Mouse (Mus musculus) heart, embryonic 12.5 days (tissue): ENCODE results near the gene Snapc4. TPM values are rescaled to one million over a fixed set of nuclear protein-coding genes. Genes with fewer than 3 reads are reported as not detected.

Source experiments
- ATAC-seq: fragments of 200-750 bp; cut with Nextera tagmentation; 2 replicates; pipeline ENCODE4 v1.8.0; 2017; ENCODE audit warnings: moderate TSS enrichment, moderate library complexity; ENCODE audit not compliant: insufficient number of reproducible peaks, low FRiP score
- H3K27ac ChIP-seq: fragments of 300-500 bp; sonication (generic); 2 replicates; pipeline ENCODE4 v1.5.1; 2016; ENCODE audit warnings: mild to moderate bottlenecking, moderate library complexity; ENCODE audit not compliant: poor library complexity, severe bottlenecking
- H3K27me3 ChIP-seq: fragments of 300-500 bp; sonication (generic); replicated peaks from 2 replicates; pipeline ENCODE4 v1.6.1; 2016; ENCODE audit warnings: mild to moderate bottlenecking, moderate library complexity
- H3K36me3 ChIP-seq: fragments of 300-500 bp; sonication (generic); 2 replicates; pipeline ENCODE4 v1.6.1; 2016; ENCODE audit warnings: mild to moderate bottlenecking, moderate library complexity
- H3K4me1 ChIP-seq: fragments of 300-500 bp; sonication (generic); replicated peaks from 2 replicates; pipeline ENCODE4 v1.6.1; 2016; ENCODE audit warnings: mild to moderate bottlenecking
- H3K4me2 ChIP-seq: fragments of 300-500 bp; sonication (generic); 2 replicates; pipeline ENCODE4 v1.6.1; 2016; ENCODE audit warnings: mild to moderate bottlenecking, moderate library complexity
- H3K4me3 ChIP-seq: fragments of 300-500 bp; sonication (generic); 2 replicates; pipeline ENCODE4 v1.5.1; 2016; ENCODE audit warnings: mild to moderate bottlenecking
- H3K9ac ChIP-seq: fragments of 300-500 bp; sonication (generic); 2 replicates; pipeline ENCODE4 v1.6.1; 2016; ENCODE audit warnings: mild to moderate bottlenecking, moderate library complexity
- H3K9me3 ChIP-seq: fragments of 300-500 bp; sonication (generic); replicated peaks from 2 replicates; pipeline ENCODE4 v1.6.1; 2016; ENCODE audit warnings: mild to moderate bottlenecking, moderate library complexity
- WGBS: fragments of 180-500 bp; shearing (Covaris S2); methylation state at CpG from one replicate; pipeline ENCODE4 v1.1.7; 2016; 5-methylcytosine and 5-hydroxymethylcytosine counted together
- polyA plus RNA-seq: library from polyadenylated mRNA; unstranded; fragments of >200 nt; fragmentation: Nextera tagmentation; extraction: Ambion mirVana; gene quantifications from 2 replicates; pipeline ENCODE4 v1.2.1, GENCODE M21; 2016

Gene Snapc4
- polyA plus RNA-seq, 1 experiment from 2014 or later, result 20.4 TPM

- Histone ChIP-seq H3K36me3 (no peaks in the 10 kb centered on the region), H3K4me2 (no peak overlapping the region), H3K9me3 (no peaks in the 10 kb centered on the region), H3K9ac (no peak overlapping the region), H3K27me3 (no peaks in the 10 kb centered on the region), H3K27ac (peak overlapping the region; percentile 91; the same call in 1 of the 2 replicates), H3K4me1 (peaks cover 64% of the 10 kb centered on the region), H3K4me3 (no peak overlapping the region)
- ATAC-seq, result no peak
- WGBS, result 82% methylated on average over 1 of the region's 1 CpGs
Observed at GRCm38 (mm10) chr2:26313394-26313793, 67.1 kb downstream of the Snapc4 start.

- peaks cover 58% of the 10 kb centered on the region for H3K4me1 ChIP-seq
- 48% methylated on average over 2 of the region's 2 CpGs for whole genome bisulfite sequencing
- H3K4me2 ChIP-seq, result no peak overlapping the region
- H3K27me3 ChIP-seq, result no peaks in the 10 kb centered on the region
- no peaks in the 10 kb centered on the region for H3K9me3 ChIP-seq
- ATAC-seq, result no peak
- no peak overlapping the region for H3K4me3 ChIP-seq
- no peak overlapping the region for H3K9ac ChIP-seq
- no peaks in the 10 kb centered on the region for H3K36me3 ChIP-seq
- H3K27ac ChIP-seq, result no peak overlapping the region; the same call in 1 of the 2 replicates
Observed at GRCm38 (mm10) chr2:26312812-26313211, 67.6 kb downstream of the Snapc4 start.

Other genes starting within 250 kb of the Snapc4 start
- gene Lhx3, start 172.4 kb downstream of the Snapc4 start, polyA plus RNA-seq, result not detected in 2 replicates
- 15.6 and 15.9 TPM in 2 replicates for gene Qsox2, start 143.1 kb downstream of the Snapc4 start, polyA plus RNA-seq
- gene Ccdc187, start 86.1 kb downstream of the Snapc4 start, polyA plus RNA-seq, result 0.05 and 0.09 TPM in 2 replicates
- 38.0 and 39.9 TPM in 2 replicates for gene Gpsm1, start 65.1 kb downstream of the Snapc4 start, polyA plus RNA-seq
- 31.4 and 33.7 TPM in 2 replicates for gene Dnlz, start 28.5 kb downstream of the Snapc4 start, polyA plus RNA-seq
- 0.56 and 0.58 TPM in 2 replicates for gene Card9, start 19.7 kb downstream of the Snapc4 start, polyA plus RNA-seq
- gene Entr1, start 8.7 kb upstream of the Snapc4 start, polyA plus RNA-seq, result 91.7 and 95.5 TPM in 2 replicates
- gene Pmpca, start 8.7 kb upstream of the Snapc4 start, polyA plus RNA-seq, result 142 and 145 TPM in 2 replicates
- gene Inpp5e, start 28.6 kb upstream of the Snapc4 start, polyA plus RNA-seq, result 17.7 and 19.1 TPM in 2 replicates
- 22.6 and 24.5 TPM in 2 replicates for gene Sec16a, start 64.6 kb upstream of the Snapc4 start, polyA plus RNA-seq
- gene Notch1, start 136.0 kb upstream of the Snapc4 start, polyA plus RNA-seq, result 20.4 TPM in 2 replicates
- 139 and 146 TPM in 2 replicates for gene Egfl7, start 199.4 kb upstream of the Snapc4 start, polyA plus RNA-seq
- 0.28 TPM in 1 of 2 replicates, not detected in the other for gene Gm20532, start 206.0 kb upstream of the Snapc4 start, polyA plus RNA-seq
- 18.4 and 23.2 TPM in 2 replicates for gene Agpat2, start 223.8 kb upstream of the Snapc4 start, polyA plus RNA-seq
- gene Fam69b, start 247.8 kb upstream of the Snapc4 start, polyA plus RNA-seq, result 16.4 and 17.3 TPM in 2 replicates